ENCODE assay signal across 8 mouse cellular contexts in genomic region chr13:17805614-17805975, GRCm38 (mm10). TPM values are rescaled to one million over a fixed set of nuclear protein-coding genes. Genes with fewer than 3 reads are reported as not detected.
A peak's percentile ranks its signal among the peaks of the same experiment; 100 is the strongest.
DNase-seq lines count a peak whose midpoint lies in the region; ATAC-seq and TF ChIP-seq lines count a peak whose summit lies in the region.

No protein-coding gene starts in this region.

- peak overlapping the region; percentile 68 for H3K9ac ChIP-seq in embryonic facial prominence, embryonic 13.5 days
- peak overlapping the region; percentile 94 for H3K9ac ChIP-seq in intestine, embryonic 14.5 days (ENCODE audit: low read length)
- H3K9ac ChIP-seq in neural tube, embryonic 12.5 days, result peak overlapping the region; percentile 64

- peak overlapping the region; percentile 99 for H3K27ac ChIP-seq in left cerebral cortex, adult 2 months
- peak overlapping the region; percentile 98 for H3K27ac ChIP-seq in embryonic facial prominence, embryonic 13.5 days
- peak overlapping the region; percentile 97 for H3K27ac ChIP-seq in intestine, embryonic 14.5 days (ENCODE audit: low read depth)
- peak overlapping the region; percentile 79; the same call in 1 of the 2 replicates for H3K27ac ChIP-seq in neural tube, embryonic 12.5 days

- no peaks in the 10 kb centered on the region for H3K9me3 ChIP-seq in embryonic facial prominence, embryonic 13.5 days
- H3K9me3 ChIP-seq in intestine, embryonic 14.5 days (ENCODE audit: control insufficient read depth, low read length), result no peaks in the 10 kb centered on the region
- H3K9me3 ChIP-seq in neural tube, embryonic 12.5 days, result no peaks in the 10 kb centered on the region

- H3K27me3 ChIP-seq in embryonic facial prominence, embryonic 13.5 days, result no peaks in the 10 kb centered on the region
- no peaks in the 10 kb centered on the region for H3K27me3 ChIP-seq in intestine, embryonic 14.5 days (replicated peaks; ENCODE audit: control insufficient read depth, insufficient read depth, low read length)
- no peaks in the 10 kb centered on the region for H3K27me3 ChIP-seq in neural tube, embryonic 12.5 days (replicated peaks)

- H3K4me2 ChIP-seq in embryonic facial prominence, embryonic 13.5 days, result peak overlapping the region; percentile 87
- peak overlapping the region; percentile 73 for H3K4me2 ChIP-seq in intestine, embryonic 14.5 days (ENCODE audit: low read length)
- peak overlapping the region; percentile 93 for H3K4me2 ChIP-seq in neural tube, embryonic 12.5 days (replicated peaks)

- under 1% methylated on average over 14 of the region's 14 CpGs for WGBS in embryonic facial prominence, embryonic 13.5 days
- WGBS in intestine, embryonic 14.5 days, result under 1% methylated on average over 14 of the region's 14 CpGs
- 1% methylated on average over 14 of the region's 14 CpGs for WGBS in neural tube, embryonic 12.5 days

- no peak for DNase-seq in left cerebral cortex, adult 2 months (ENCODE audit: extremely low spot score in 1 of 2, low spot score in 2 of 2)
- no peak for DNase-seq in left cerebral cortex, adult 11 months (ENCODE audit: low spot score)
- no peak for DNase-seq in intestine, embryonic 14.5 days (ENCODE audit: low spot score)
- DNase-seq in embryo, embryonic 10 days (ENCODE audit: low spot score), result no peak
- no peak for DNase-seq in urinary bladder, adult 18-20 months (ENCODE audit: low spot score in 2 of 2)
- no peak for DNase-seq in right cerebral cortex, postnatal 4 days

- TF ChIP-seq CTCF in left cerebral cortex, adult 2 months (IDR thresholded peaks at IDR 0.05), result no peak

- no peak for ATAC-seq in embryonic facial prominence, embryonic 13.5 days (ENCODE audit: insufficient number of reproducible peaks, insufficient read depth, low FRiP score, low TSS enrichment, low read depth)
- ATAC-seq in intestine, embryonic 14.5 days (replicated peaks; ENCODE audit: low FRiP score, low TSS enrichment, low read depth), result no peak
- no peak; the same call in 1 of the 2 replicates for ATAC-seq in neural tube, embryonic 12.5 days (ENCODE audit: low FRiP score, low read depth)

- no peaks in the 10 kb centered on the region for H3K36me3 ChIP-seq in embryonic facial prominence, embryonic 13.5 days
- H3K36me3 ChIP-seq in intestine, embryonic 14.5 days (ENCODE audit: control insufficient read depth, insufficient read depth, low read length), result peaks cover 3% of the 10 kb centered on the region; the same call in 1 of the 2 replicates
- H3K36me3 ChIP-seq in neural tube, embryonic 12.5 days, result no peaks in the 10 kb centered on the region

- H3K4me1 ChIP-seq in embryonic facial prominence, embryonic 13.5 days, result 0 out of 2 replicates have a peak, but pooled peaks cover 6% of the 10 kb centered on the region
- H3K4me1 ChIP-seq in intestine, embryonic 14.5 days (replicated peaks; ENCODE audit: control insufficient read depth, insufficient read depth, low read length), result peaks cover 13% of the 10 kb centered on the region
- H3K4me1 ChIP-seq in neural tube, embryonic 12.5 days, result peaks cover 6% of the 10 kb centered on the region

- intact Hi-C loops in left cerebral cortex, adult 2 months (cut with DNase I), result loop anchor here (1.0 kb wide), 1 partner anchor 110 kb away; the partner anchor contains the start of genes Mplkip and Sugct

- peak overlapping the region; percentile 65 for H3K4me3 ChIP-seq in left cerebral cortex, adult 2 months
- peak overlapping the region; percentile 99 for H3K4me3 ChIP-seq in embryonic facial prominence, embryonic 13.5 days
- H3K4me3 ChIP-seq in intestine, embryonic 14.5 days (ENCODE audit: low read depth, low read length), result peak overlapping the region; percentile 93
- peak overlapping the region; percentile 100 for H3K4me3 ChIP-seq in neural tube, embryonic 12.5 days

RNA-seq across cellular contexts. Expression of gene Cdk13, which starts 0.7 kb away (rescaled TPM):
- total RNA-seq in left cerebral cortex, adult 2 months (2021), result 10 to 100 TPM; 55.9 to 71.6 TPM
- polyA plus RNA-seq in embryonic facial prominence, embryonic 13.5 days (2015; fragmentation: Nextera tagmentation; extraction: Ambion mirVana), result 18.6 and 19.6 TPM in 2 replicates
- 19.6 and 20.9 TPM in 2 replicates for polyA plus RNA-seq in intestine, embryonic 14.5 days (2014; fragmentation: Nextera tagmentation; extraction: Ambion mirVana)
- polyA plus RNA-seq in neural tube, embryonic 12.5 days (2016; fragmentation: Nextera tagmentation; extraction: Ambion mirVana), result 20.6 and 26.1 TPM in 2 replicates
